Mouse (Mus musculus) adrenal gland, postnatal 4 days (tissue): ENCODE data around the gene AC140267.1. TPM values are rescaled to one million over a fixed set of nuclear protein-coding genes. Genes with fewer than 3 reads are reported as not detected.

ENCODE experiments used
- DNase-seq, 2 experiments: peaks; one replicate each; pipeline ENCODE4 v3.0.0; 2021 to 2022; ENCODE audit warnings: low spot score in 2 of 2, mixed read lengths in 2 of 2
- total RNA-seq, 2 experiments: library from RNA; stranded (reverse); gene quantifications; 2 replicates each; pipeline ENCODE4 v1.2.3; 2021

AC140267.1 gene
- total RNA-seq, 2 experiments from 2014 or later = 7.3 to 8.9 TPM

DNA sequence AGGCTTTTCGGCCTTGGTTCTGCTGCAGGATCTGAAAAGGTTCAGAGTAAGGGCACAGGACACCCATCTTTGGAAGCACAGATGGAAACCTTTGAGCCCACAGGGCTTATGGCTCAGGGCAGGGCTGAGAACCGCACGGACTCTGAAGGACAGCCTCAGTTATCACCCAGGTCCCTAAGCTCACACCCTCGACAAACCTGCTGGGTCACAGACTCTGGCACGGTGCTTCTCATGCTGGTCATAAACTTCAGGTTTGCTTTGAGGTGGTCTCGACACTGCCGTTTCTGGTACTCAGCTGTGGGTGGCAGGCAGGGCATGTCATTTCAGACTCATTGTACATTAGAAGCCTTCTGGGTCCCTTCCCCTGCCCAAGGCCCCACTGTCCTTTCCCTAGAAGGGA is 25.5 kb downstream of the AC140267.1 start:
- DNase-seq = no peak

- DNase-seq = peak; percentile 65 to 78
These were observed 28.3 kb downstream of the AC140267.1 start, which contains the start of gene Rps19bp1 for GRCm38 (mm10) chr15:80263610-80264575. Gene Rps19bp1 (minus strand): TSS chr15:80264315.

- peak in 1 of 2 experiments; percentile 57 for DNase-seq
These were observed 30.6 kb downstream of the AC140267.1 start for GRCm38 (mm10) chr15:80266281-80266680.

DNA sequence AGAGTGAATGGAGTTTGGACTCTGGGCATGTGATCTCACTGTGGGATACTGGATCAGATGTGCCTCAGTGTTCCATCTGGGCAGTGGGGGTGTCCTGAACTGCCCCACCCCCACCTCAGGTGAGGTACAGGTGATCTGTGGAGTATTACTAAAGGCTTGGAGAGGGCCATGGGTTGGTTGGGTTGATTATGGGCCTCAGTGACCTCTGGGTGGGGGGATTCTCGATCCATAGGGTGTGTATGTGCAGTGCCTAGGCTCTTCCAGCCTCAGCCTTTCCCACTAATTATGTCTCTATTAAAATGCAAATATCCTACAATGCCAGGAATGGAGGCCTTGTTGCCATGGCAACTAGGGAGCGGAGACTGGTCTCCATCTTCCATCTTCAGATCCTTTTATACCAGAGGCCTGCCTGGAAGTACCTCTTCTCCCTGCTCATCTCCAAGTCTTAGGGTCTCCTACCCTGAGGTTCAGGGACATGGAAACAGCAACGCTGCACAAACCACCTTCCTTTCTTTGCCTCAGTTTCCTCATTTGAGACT is 36.3 kb downstream of the AC140267.1 start:
- DNase-seq = no peak

DNA sequence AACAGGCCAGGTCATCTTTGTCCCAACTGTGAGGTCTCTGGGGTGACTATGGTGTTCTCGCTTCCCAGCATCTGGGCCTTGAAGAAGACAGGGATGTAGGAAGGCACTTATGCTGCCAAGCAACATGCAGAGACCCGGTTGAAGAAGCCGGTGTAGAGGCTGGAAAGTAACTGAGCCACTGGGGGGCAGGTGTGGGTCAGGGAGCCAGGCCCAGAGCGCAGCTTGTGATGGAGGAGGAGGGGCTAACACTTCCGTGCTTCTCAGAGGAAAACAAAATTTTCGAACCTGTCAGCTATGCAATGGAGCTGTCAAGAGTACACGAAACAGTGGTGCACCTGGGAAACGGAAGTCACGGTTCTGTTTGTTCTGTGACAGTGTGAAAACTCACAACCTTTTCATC is 41.5 kb downstream of the AC140267.1 start:
- no peak for DNase-seq

DNA sequence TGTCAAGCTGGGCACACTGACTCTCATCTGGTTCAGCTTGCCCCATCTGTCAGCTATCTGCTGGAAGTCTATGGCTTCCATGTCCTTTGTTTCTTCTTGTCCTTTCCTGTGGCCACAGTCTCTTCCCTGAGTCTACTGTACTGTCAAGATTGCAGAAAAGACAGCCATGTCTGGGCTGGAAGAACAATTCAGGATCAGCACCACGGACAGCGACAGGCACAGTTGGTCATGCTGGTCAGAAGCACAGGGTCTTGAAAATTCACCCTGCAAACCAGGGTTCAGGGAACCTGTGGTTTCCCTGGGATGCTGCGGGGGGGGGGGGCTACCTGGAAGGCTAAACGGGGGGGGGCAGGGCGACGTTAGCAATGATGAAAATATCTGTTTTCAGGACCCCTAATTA is 42.0 kb downstream of the AC140267.1 start:
- DNase-seq = no peak

- no peak for DNase-seq
These were observed 42.6 kb downstream of the AC140267.1 start for GRCm38 (mm10) chr15:80278121-80278759.

- no peak for DNase-seq
These were observed 43.4 kb downstream of the AC140267.1 start for GRCm38 (mm10) chr15:80279053-80279452.

GRCm38 (mm10) chr15:80280646-80281045 is 45.0 kb downstream of the AC140267.1 start:
- no peak for DNase-seq

Other genes starting within 250 kb of the AC140267.1 start
- 10 to 100 TPM; 31.3 to 35.1 TPM for gene Pdgfb, start 220.9 kb upstream of the AC140267.1 start, total RNA-seq
- gene Syngr1, start 144.5 kb upstream of the AC140267.1 start, total RNA-seq = 10 to 100 TPM; 26.4 to 27.6 TPM
- 100 to 1,000 TPM; 927 to 955 TPM for gene Rpl3, start 144.0 kb upstream of the AC140267.1 start, total RNA-seq
- 10 to 100 TPM; 37.6 to 37.8 TPM for gene Tab1, start 102.7 kb upstream of the AC140267.1 start, total RNA-seq
- 10 to 100 TPM; 12.4 to 15.4 TPM for gene Mgat3, start 62.1 kb upstream of the AC140267.1 start, total RNA-seq
- gene Mief1, start 1.8 kb upstream of the AC140267.1 start, total RNA-seq = 10 to 100 TPM; 41.9 to 46.6 TPM
- gene Atf4, start 19.3 kb downstream of the AC140267.1 start, total RNA-seq = 100 to 1,000 TPM; 145 to 157 TPM
- gene Rps19bp1, start 28.5 kb downstream of the AC140267.1 start, total RNA-seq = 10 to 100 TPM; 35.7 to 41.1 TPM
- gene Cacna1i, start 51.4 kb downstream of the AC140267.1 start, total RNA-seq = 1 to 10 TPM; 1.2 to 1.3 TPM